ENCODE assay signal across 8 mouse cellular contexts in the genomic region with DNA sequence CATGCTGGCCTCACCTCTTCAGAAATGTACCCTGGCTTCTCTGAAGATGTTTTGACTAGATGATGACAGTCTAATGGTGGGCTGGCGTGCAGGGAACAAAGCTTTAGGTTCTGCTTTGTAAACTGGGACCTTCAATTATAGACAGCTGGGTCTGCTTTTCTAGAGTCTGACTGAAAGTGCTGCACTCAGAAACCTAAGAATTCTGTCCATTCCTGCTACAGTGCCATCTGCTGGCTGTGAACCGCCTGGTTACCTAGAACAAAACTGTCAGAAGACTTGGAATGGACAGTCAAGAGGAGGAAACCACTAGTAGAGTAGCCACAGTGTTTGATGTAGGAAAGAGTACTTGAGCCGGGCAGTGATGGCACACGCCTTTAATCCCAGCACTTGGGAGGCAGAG. TPM values are rescaled to one million over a fixed set of nuclear protein-coding genes. Genes with fewer than 3 reads are reported as not detected.
DNase-seq lines count a peak whose midpoint lies in the region; ATAC-seq lines count a peak whose summit lies in the region.

No protein-coding gene starts in this region.

- peaks cover 21% of the 10 kb centered on the region for H3K4me1 ChIP-seq in hindbrain, embryonic 13.5 days (replicated peaks)

- H3K4me2 ChIP-seq in hindbrain, embryonic 13.5 days = peak overlapping the region; percentile 66

- H3K9ac ChIP-seq in hindbrain, embryonic 13.5 days = peak overlapping the region; percentile 53

- WGBS in hindbrain, embryonic 13.5 days = 15% methylated on average over 4 of the region's 4 CpGs

- no peaks in the 10 kb centered on the region for H3K9me3 ChIP-seq in hindbrain, embryonic 13.5 days

- H3K4me3 ChIP-seq in hindbrain, embryonic 13.5 days = peak overlapping the region; percentile 83

- DNase-seq in T-cell, adult 2 months (ENCODE audit: low spot score) = peak; percentile 75
- DNase-seq in cerebellum, postnatal 14 days = peak; percentile 88 to 90
- peak; percentile 67 to 74 for DNase-seq in frontal cortex, postnatal 14 days (ENCODE audit: low spot score in 2 of 2)
- peak; percentile 43 to 75 for DNase-seq in layer of hippocampus, postnatal 25 days (ENCODE audit: extremely low spot score in 1 of 2, low spot score in 1 of 2)
- peak; percentile 90 for DNase-seq in lung, postnatal 25 days (ENCODE audit: low spot score)
- peak; percentile 54 for DNase-seq in retina, adult 2 months (ENCODE audit: low read depth, low spot score)
- peak; percentile 82 for DNase-seq in thymus, postnatal 25 days

- no peaks in the 10 kb centered on the region for H3K27me3 ChIP-seq in hindbrain, embryonic 13.5 days

- peak overlapping the region; percentile 95 for H3K27ac ChIP-seq in hindbrain, embryonic 13.5 days

- peak; percentile 3; the same call in 1 of the 2 replicates for ATAC-seq in hindbrain, embryonic 13.5 days (ENCODE audit: low FRiP score)

- peaks cover 22% of the 10 kb centered on the region for H3K36me3 ChIP-seq in hindbrain, embryonic 13.5 days

RNA-seq across cellular contexts. Expression of gene Tmem167b, which starts 1.0 kb away (rescaled TPM):
- polyA plus RNA-seq in hindbrain, embryonic 13.5 days (2015; fragmentation: Nextera tagmentation; extraction: Ambion mirVana) = 58.8 and 60.6 TPM in 2 replicates
- total RNA-seq in layer of hippocampus, postnatal 25 days (2021) = 10 to 100 TPM; 49.6 to 54.1 TPM

RNA-seq across cellular contexts. Expression of gene Taf13, which starts 8.2 kb away (rescaled TPM):
- 63.8 and 66.2 TPM in 2 replicates for polyA plus RNA-seq in hindbrain, embryonic 13.5 days (2015; fragmentation: Nextera tagmentation; extraction: Ambion mirVana)
- 10 to 100 TPM; 25.6 to 29.0 TPM for total RNA-seq in layer of hippocampus, postnatal 25 days (2021)

RNA-seq across cellular contexts. Expression of gene 5330417C22Rik, which starts 27.0 kb away (rescaled TPM):
- polyA plus RNA-seq in hindbrain, embryonic 13.5 days (2015; fragmentation: Nextera tagmentation; extraction: Ambion mirVana) = 9.8 and 10.0 TPM in 2 replicates
- total RNA-seq in layer of hippocampus, postnatal 25 days (2021) = 10 to 100 TPM; 24.2 to 27.8 TPM

RNA-seq across cellular contexts. Expression of gene Wdr47, which starts 27.8 kb away (rescaled TPM):
- polyA plus RNA-seq in hindbrain, embryonic 13.5 days (2015; fragmentation: Nextera tagmentation; extraction: Ambion mirVana) = 91.5 and 96.5 TPM in 2 replicates
- 100 to 1,000 TPM; 130 to 139 TPM for total RNA-seq in layer of hippocampus, postnatal 25 days (2021)

RNA-seq across cellular contexts. Expression of gene 1700013F07Rik, which starts 29.4 kb away (rescaled TPM):
- polyA plus RNA-seq in hindbrain, embryonic 13.5 days (2015; fragmentation: Nextera tagmentation; extraction: Ambion mirVana) = 0.74 and 2.9 TPM in 2 replicates
- 1 to 10 TPM in 1 of 2 experiments, under 1 TPM in 1; 0.98 to 2.4 TPM for total RNA-seq in layer of hippocampus, postnatal 25 days (2021)

Comparison
In these comparisons a context has a peak if more than half of its experiments do, and no peak if none do; other contexts are left out.
1. Peak in every context shown above with its lines: DNase-seq, ATAC-seq, H3K4me3 ChIP-seq and H3K27ac ChIP-seq.